Mouse (Mus musculus) neural tube, embryonic 13.5 days (tissue): ENCODE results near the gene Resf1. TPM values are rescaled to one million over a fixed set of nuclear protein-coding genes. Genes with fewer than 3 reads are reported as not detected.
"Not testable (repeated sequence)": the region's sequence is repeated elsewhere in the genome, so short reads cannot be mapped to it uniquely, and the experiment has no call there.

Experiments used
- ATAC-seq: fragments of 200-750 bp; cut with Nextera tagmentation; 2 replicates; pipeline ENCODE4 v1.8.0; 2017; ENCODE audit warnings: low read depth, mild to moderate bottlenecking, moderate TSS enrichment, moderate library complexity
- H3K27ac ChIP-seq: fragments of 300-500 bp; sonication (generic); replicated peaks from 2 replicates; pipeline ENCODE4 v1.5.1; 2015; ENCODE audit warnings: moderate library complexity, mild to moderate bottlenecking, inconsistent platforms
- H3K27me3 ChIP-seq: fragments of 300-500 bp; sonication (generic); 2 replicates; pipeline ENCODE4 v1.6.1; 2015; ENCODE audit warnings: mild to moderate bottlenecking, inconsistent platforms
- H3K36me3 ChIP-seq: fragments of 300-500 bp; sonication (generic); 2 replicates; pipeline ENCODE4 v1.6.1; 2015; ENCODE audit warnings: mild to moderate bottlenecking, inconsistent platforms
- H3K4me1 ChIP-seq: fragments of 300-500 bp; sonication (generic); replicated peaks from 2 replicates; pipeline ENCODE4 v1.6.1; 2015; ENCODE audit warnings: inconsistent platforms
- H3K4me2 ChIP-seq: fragments of 300-500 bp; sonication (generic); 2 replicates; pipeline ENCODE4 v1.6.1; 2015; ENCODE audit warnings: inconsistent platforms, mild to moderate bottlenecking, moderate library complexity
- H3K4me3 ChIP-seq: fragments of 300-500 bp; sonication (generic); 2 replicates; pipeline ENCODE4 v1.5.1; 2015; ENCODE audit warnings: mild to moderate bottlenecking, inconsistent platforms
- H3K9ac ChIP-seq: fragments of 300-500 bp; sonication (generic); 2 replicates; pipeline ENCODE4 v1.6.1; 2015; ENCODE audit warnings: moderate library complexity, mild to moderate bottlenecking, inconsistent platforms
- H3K9me3 ChIP-seq: fragments of 300-500 bp; sonication (generic); 2 replicates; pipeline ENCODE4 v1.6.1; 2016; ENCODE audit warnings: inconsistent platforms
- WGBS: fragments of 180-500 bp; shearing (Covaris S2); methylation state at CpG from one replicate; pipeline ENCODE4 v1.1.7; 2015; 5-methylcytosine and 5-hydroxymethylcytosine counted together
- polyA plus RNA-seq: library from polyadenylated mRNA; unstranded; fragments of >200 nt; fragmentation: Nextera tagmentation; extraction: Ambion mirVana; gene quantifications from 2 replicates; pipeline ENCODE4 v1.2.1, GENCODE M21; 2015

Resf1 gene
- polyA plus RNA-seq, 1 experiment from 2014 or later = 31.5 TPM

- H3K4me1 ChIP-seq = peaks cover 32% of the 10 kb centered on the region
- peaks cover 44% of the 10 kb centered on the region for H3K36me3 ChIP-seq
- WGBS = 100% methylated on average over 1 of the region's 1 CpGs
- no peak overlapping the region for H3K9ac ChIP-seq
- H3K27me3 ChIP-seq = no peaks in the 10 kb centered on the region
- H3K4me3 ChIP-seq = no peak overlapping the region
- H3K9me3 ChIP-seq = no peaks in the 10 kb centered on the region
- no peak overlapping the region for H3K4me2 ChIP-seq
- no peak overlapping the region for H3K27ac ChIP-seq
- no peak for ATAC-seq
Measured at GRCm38 (mm10) chr6:149311778-149312177, 2.6 kb downstream of the Resf1 start.

GRCm38 (mm10) chr6:149312221-149312620 is 3.0 kb downstream of the Resf1 start:
- Histone ChIP-seq H3K9me3 (no peaks in the 10 kb centered on the region), H3K27ac (no peak overlapping the region), H3K4me2 (no peak overlapping the region), H3K27me3 (no peaks in the 10 kb centered on the region), H3K36me3 (peaks cover 46% of the 10 kb centered on the region), H3K4me1 (peaks cover 32% of the 10 kb centered on the region), H3K9ac (no peak overlapping the region), H3K4me3 (no peak overlapping the region)
- ATAC-seq = no peak
- WGBS = 57% methylated on average over 1 of the region's 1 CpGs

- Histone ChIP-seq H3K4me3 (no peak overlapping the region), H3K27me3 (no peaks in the 10 kb centered on the region), H3K9me3 (no peaks in the 10 kb centered on the region), H3K27ac (no peak overlapping the region), H3K36me3 (peaks cover 68% of the 10 kb centered on the region), H3K9ac (no peak overlapping the region), H3K4me1 (peaks cover 26% of the 10 kb centered on the region), H3K4me2 (no peak overlapping the region)
- 96% methylated on average over 2 of the region's 2 CpGs for WGBS
- no peak for ATAC-seq
Measured at GRCm38 (mm10) chr6:149314918-149315317, 5.7 kb downstream of the Resf1 start.

GRCm38 (mm10) chr6:149323523-149324241 is 14.5 kb downstream of the Resf1 start:
- no peaks in the 10 kb centered on the region for H3K4me1 ChIP-seq
- H3K4me3 ChIP-seq = no peak overlapping the region
- H3K9me3 ChIP-seq = no peaks in the 10 kb centered on the region; the same call in 1 of the 2 replicates
- no peak for ATAC-seq
- no peak overlapping the region for H3K9ac ChIP-seq
- WGBS = 94% methylated on average over 4 of the region's 4 CpGs
- H3K4me2 ChIP-seq = no peak overlapping the region
- no peaks in the 10 kb centered on the region for H3K27me3 ChIP-seq
- H3K36me3 ChIP-seq = peaks cover 86% of the 10 kb centered on the region
- no peak overlapping the region for H3K27ac ChIP-seq

GRCm38 (mm10) chr6:149324242-149324633 is 15.0 kb downstream of the Resf1 start:
- no peak overlapping the region for H3K4me2 ChIP-seq
- peaks cover 89% of the 10 kb centered on the region for H3K36me3 ChIP-seq
- no peaks in the 10 kb centered on the region; the same call in 1 of the 2 replicates for H3K9me3 ChIP-seq
- ATAC-seq = no peak
- 99% methylated on average over 6 of the region's 6 CpGs for WGBS
- H3K9ac ChIP-seq = no peak overlapping the region
- H3K27me3 ChIP-seq = no peaks in the 10 kb centered on the region
- no peaks in the 10 kb centered on the region for H3K4me1 ChIP-seq
- H3K4me3 ChIP-seq = no peak overlapping the region
- H3K27ac ChIP-seq = no peak overlapping the region

- no peaks in the 10 kb centered on the region for H3K4me1 ChIP-seq
- no peak for ATAC-seq
- H3K27ac ChIP-seq = no peak overlapping the region
- H3K27me3 ChIP-seq = no peaks in the 10 kb centered on the region
- no peak overlapping the region for H3K4me2 ChIP-seq
- 94% methylated on average over 4 of the region's 4 CpGs for WGBS
- no peaks in the 10 kb centered on the region; the same call in 1 of the 2 replicates for H3K9me3 ChIP-seq
- no peak overlapping the region for H3K4me3 ChIP-seq
- peaks cover 80% of the 10 kb centered on the region for H3K36me3 ChIP-seq
- no peak overlapping the region for H3K9ac ChIP-seq
Measured at GRCm38 (mm10) chr6:149329071-149329470, 19.9 kb downstream of the Resf1 start.

- no peak overlapping the region for H3K4me2 ChIP-seq
- peaks cover 85% of the 10 kb centered on the region for H3K36me3 ChIP-seq
- no peak overlapping the region for H3K9ac ChIP-seq
- H3K27ac ChIP-seq = no peak overlapping the region
- no peaks in the 10 kb centered on the region for H3K4me1 ChIP-seq
- H3K4me3 ChIP-seq = no peak overlapping the region
- WGBS = 92% methylated on average over 1 of the region's 1 CpGs
- no peaks in the 10 kb centered on the region; the same call in 1 of the 2 replicates for H3K9me3 ChIP-seq
- ATAC-seq = no peak
- no peaks in the 10 kb centered on the region for H3K27me3 ChIP-seq
Measured at GRCm38 (mm10) chr6:149330332-149330731, 21.1 kb downstream of the Resf1 start.

GRCm38 (mm10) chr6:149333036-149333435 is 23.8 kb downstream of the Resf1 start:
- Histone ChIP-seq H3K36me3 (peaks cover 73% of the 10 kb centered on the region), H3K27me3 (no peaks in the 10 kb centered on the region), H3K4me2 (no peak overlapping the region), H3K9ac (no peak overlapping the region), H3K27ac (no peak overlapping the region), H3K4me3 (no peak overlapping the region), H3K9me3 (no peaks in the 10 kb centered on the region), H3K4me1 (no peaks in the 10 kb centered on the region)
- WGBS = 86% methylated on average over 2 of the region's 2 CpGs
- no peak for ATAC-seq

GRCm38 (mm10) chr6:149337990-149338389 is 28.8 kb downstream of the Resf1 start:
- H3K27ac ChIP-seq = no peak overlapping the region
- H3K9me3 ChIP-seq = 0 out of 2 replicates have a peak, but pooled peaks cover 7% of the 10 kb centered on the region
- ATAC-seq = no peak
- peaks cover 41% of the 10 kb centered on the region for H3K36me3 ChIP-seq
- H3K4me3 ChIP-seq = no peak overlapping the region
- H3K4me1 ChIP-seq = no peaks in the 10 kb centered on the region
- H3K9ac ChIP-seq = no peak overlapping the region
- no peaks in the 10 kb centered on the region for H3K27me3 ChIP-seq
- no peak overlapping the region for H3K4me2 ChIP-seq

- Histone ChIP-seq H3K4me2 (no peak overlapping the region), H3K27ac (no peak overlapping the region), H3K36me3 (peaks cover 35% of the 10 kb centered on the region), H3K9ac (no peak overlapping the region), H3K4me1 (no peaks in the 10 kb centered on the region), H3K4me3 (no peak overlapping the region), H3K9me3 (0 out of 2 replicates have a peak, but pooled peaks cover 7% of the 10 kb centered on the region), H3K27me3 (no peaks in the 10 kb centered on the region)
- 91% methylated on average over 1 of the region's 1 CpGs for WGBS
- ATAC-seq = no peak
Measured at GRCm38 (mm10) chr6:149338622-149339021, 29.4 kb downstream of the Resf1 start.

- H3K4me1 ChIP-seq = no peaks in the 10 kb centered on the region
- H3K9me3 ChIP-seq = 0 out of 2 replicates have a peak, but pooled peaks cover 7% of the 10 kb centered on the region
- WGBS = 78% methylated on average over 2 of the region's 2 CpGs
- H3K27me3 ChIP-seq = no peaks in the 10 kb centered on the region
- no peak overlapping the region for H3K4me2 ChIP-seq
- H3K4me3 ChIP-seq = no peak overlapping the region
- no peak overlapping the region for H3K27ac ChIP-seq
- H3K36me3 ChIP-seq = 0 out of 2 replicates have a peak, but pooled peaks cover 3% of the 10 kb centered on the region
- no peak for ATAC-seq
- H3K9ac ChIP-seq = no peak overlapping the region
Measured at GRCm38 (mm10) chr6:149343802-149344201, 34.6 kb downstream of the Resf1 start.

GRCm38 (mm10) chr6:149344372-149344771 is 35.2 kb downstream of the Resf1 start:
- ATAC-seq = no peak
- H3K4me1 ChIP-seq = no peaks in the 10 kb centered on the region
- H3K27ac ChIP-seq = no peak overlapping the region
- no peak overlapping the region for H3K4me2 ChIP-seq
- 0 out of 2 replicates have a peak, but pooled peaks cover 7% of the 10 kb centered on the region for H3K9me3 ChIP-seq
- H3K27me3 ChIP-seq = no peaks in the 10 kb centered on the region
- no peak overlapping the region for H3K9ac ChIP-seq
- 0 out of 2 replicates have a peak, but pooled peaks cover 3% of the 10 kb centered on the region for H3K36me3 ChIP-seq
- no peak overlapping the region for H3K4me3 ChIP-seq

GRCm38 (mm10) chr6:149348211-149348610 is 39.0 kb downstream of the Resf1 start:
- not testable (repeated sequence) for H3K4me3 ChIP-seq, H3K36me3 ChIP-seq, ATAC-seq, H3K4me1 ChIP-seq, H3K4me2 ChIP-seq, H3K27ac ChIP-seq, H3K27me3 ChIP-seq, H3K9ac ChIP-seq, H3K9me3 ChIP-seq
- WGBS = 93% methylated on average over 6 of the region's 6 CpGs
